Mouse (Mus musculus) urinary bladder, adult 2 months (tissue): ENCODE results near the gene Coq6. TPM values are rescaled to one million over a fixed set of nuclear protein-coding genes. Genes with fewer than 3 reads are reported as not detected.

Experiments
- DNase-seq: peaks from one replicate; pipeline ENCODE4 v3.0.0; 2022; ENCODE audit warnings: low spot score
- polyA plus RNA-seq: library from polyadenylated mRNA; depleted of rRNA; stranded (reverse); fragments of >200 nt; gene quantifications from 2 replicates; pipeline ENCODE4 v1.2.3, GENCODE M21; 2012; rRNA removed

Gene Coq6
- polyA plus RNA-seq, 1 experiment: 32.3 TPM

DNA sequence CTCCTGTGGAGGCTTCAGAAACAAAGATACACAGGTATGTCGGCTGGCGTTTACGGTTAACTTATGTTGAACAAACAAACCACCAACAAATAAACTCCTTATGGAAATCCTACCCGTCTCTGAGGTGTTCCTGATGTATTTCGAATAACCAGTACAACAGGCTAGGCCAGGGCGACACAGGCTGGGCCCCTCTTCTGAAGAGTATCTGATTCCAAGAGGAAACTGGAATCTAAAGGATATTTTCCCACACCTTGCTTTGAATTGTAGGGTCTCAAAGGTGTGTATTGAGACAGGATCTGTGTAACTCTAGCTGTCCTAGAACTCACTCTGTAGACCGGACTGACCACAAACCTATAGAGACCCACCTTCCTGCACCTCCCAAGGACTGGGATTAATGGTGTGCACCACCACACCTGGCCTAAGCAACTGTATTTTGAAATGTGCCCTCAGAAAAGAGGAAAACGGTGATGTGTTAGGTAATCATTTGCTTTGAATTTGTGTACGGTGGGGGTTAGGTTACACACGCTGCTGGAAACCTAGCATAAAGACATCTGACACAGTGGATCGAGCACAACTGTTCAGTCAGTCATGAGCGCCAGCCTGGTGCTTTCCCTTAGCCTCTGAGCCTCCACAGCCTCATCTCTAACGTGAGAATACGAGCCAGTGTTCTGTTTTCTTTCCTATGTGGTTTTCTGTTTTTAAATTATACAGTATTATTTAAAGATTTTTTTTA lies 35.7 kb downstream of the Coq6 start:
- DNase-seq: no peak

DNA sequence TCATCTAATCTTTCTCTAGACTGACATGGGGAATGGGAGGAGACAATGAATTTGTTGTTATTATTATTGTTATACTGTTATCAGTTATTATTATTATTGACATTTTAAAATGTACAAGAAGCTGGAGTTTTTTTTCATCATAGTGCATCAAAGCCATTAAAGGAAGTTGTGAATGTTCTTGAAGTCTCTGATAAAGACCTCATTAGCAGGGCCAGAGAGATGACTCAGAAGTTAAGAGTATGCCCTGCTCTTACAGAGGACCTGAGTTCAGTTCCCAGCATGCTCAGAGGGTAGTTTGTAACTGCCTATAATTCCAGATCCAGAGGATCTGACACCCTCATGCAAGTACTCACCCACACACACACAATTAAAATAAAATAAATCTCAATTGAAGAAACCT lies 36.2 kb downstream of the Coq6 start:
- DNase-seq: no peak

DNA sequence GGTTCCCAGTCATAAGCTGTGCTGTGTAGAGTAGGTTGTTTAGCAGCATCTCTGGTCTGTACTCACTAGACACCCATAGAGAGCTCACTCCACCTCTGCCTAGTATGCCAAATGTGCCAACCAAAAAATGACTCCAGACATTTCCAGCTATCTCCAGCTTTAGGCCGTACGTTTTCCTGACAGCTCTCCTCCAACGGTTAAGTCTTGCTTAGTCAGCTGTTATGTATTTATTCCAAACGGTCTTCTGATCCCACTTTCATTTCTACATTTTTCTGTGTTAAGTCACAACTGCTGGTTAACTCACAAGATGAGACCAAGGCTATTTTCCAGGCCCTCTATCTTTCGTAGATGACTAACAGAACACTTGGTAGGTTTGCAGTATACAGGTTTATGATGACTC lies 37.2 kb downstream of the Coq6 start:
- DNase-seq: no peak

DNA sequence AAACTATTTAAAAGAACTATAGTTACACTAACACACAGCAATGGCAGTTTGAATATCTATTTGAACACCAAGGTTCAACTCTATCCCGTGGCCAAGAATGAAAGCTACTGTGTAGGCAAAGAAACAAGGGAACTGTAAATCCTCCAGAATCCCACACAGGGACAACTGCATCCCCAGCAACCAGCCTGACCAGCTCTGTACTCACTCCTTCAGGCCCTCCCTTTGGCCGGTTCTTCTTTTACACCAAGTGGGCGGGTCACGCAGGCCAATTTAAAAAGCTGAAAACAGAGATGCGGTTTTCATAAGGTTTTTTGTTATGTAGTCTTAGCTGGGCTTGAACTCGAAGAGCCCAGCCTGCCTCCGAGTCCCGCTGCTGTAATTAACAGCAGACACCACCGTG lies 37.7 kb downstream of the Coq6 start:
- no peak for DNase-seq

DNA sequence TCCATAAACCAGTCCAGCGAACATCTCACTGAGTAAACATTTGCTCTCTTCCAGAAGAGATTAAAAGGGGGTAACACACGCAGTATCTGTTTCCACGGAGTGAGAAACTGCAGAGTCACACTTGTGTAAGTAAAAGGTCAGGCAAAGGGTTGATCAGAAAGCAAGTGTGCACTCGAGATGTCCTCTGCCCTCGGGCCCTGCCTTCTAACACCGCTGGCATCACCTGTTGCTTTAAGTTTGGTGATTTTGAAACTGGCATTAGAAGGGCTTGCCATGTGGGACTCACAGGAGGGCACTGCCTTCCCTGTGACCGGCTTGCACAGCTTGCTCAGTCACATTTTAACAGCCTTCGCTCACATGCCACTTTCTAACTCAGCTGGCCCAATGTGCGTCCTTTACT lies 38.2 kb downstream of the Coq6 start:
- no peak for DNase-seq

DNA sequence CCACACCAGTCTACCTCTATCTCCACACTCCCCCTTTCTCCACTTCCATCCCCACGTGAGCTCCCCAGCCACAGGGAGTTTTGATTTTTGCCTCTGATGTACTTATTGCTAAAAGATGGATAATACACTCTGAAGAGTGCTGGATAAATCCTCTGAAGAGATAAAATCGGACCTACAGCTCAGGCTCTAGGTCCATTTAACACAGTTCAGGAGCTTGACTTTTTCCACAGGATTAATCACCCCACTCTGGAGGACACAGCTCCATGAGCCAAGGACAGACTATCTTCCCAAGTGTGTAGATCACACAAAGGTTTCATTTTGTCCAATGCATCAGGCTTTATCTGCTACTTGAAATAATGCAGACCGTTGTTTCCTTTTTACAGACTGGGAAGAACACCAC lies 38.6 kb downstream of the Coq6 start:
- DNase-seq: no peak

DNA sequence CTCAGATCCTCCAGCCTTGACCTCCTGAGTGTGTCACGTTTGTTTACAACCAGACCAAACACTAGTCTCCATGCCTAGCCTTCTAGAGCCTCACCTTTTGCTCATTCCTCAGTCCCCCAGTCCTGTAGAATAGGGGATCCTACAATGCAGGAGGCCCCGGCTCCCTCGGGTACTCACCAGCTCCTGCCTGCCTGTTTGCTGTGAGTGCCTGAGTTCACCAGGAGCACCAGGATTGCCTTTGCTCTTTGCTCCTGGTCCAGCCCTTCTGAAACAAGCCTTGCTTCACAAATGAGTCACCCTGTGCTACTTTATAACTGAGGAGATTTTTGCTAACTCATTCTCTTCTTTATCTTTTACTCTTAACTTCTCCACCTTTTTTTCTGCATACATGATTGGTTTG lies 39.2 kb downstream of the Coq6 start:
- DNase-seq: no peak

DNA sequence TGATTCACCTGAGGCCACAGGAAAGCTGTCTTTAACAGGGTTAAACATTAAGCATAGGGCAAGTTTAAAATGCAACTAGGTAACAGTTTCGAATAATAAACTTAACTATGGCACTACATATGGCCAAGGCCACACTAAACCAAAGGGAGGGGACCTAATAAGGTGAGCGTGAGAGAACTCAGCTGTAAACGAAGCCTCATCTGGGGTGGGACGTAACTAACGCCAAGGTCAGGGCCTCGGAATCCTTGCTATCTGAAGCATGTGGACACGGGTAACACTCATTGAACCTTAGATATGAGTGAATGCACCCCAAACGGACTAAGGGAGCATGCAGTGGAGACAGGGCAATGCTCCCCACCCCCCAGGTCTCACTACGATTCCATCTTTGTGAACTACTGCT lies 41.5 kb downstream of the Coq6 start:
- DNase-seq: no peak

DNA sequence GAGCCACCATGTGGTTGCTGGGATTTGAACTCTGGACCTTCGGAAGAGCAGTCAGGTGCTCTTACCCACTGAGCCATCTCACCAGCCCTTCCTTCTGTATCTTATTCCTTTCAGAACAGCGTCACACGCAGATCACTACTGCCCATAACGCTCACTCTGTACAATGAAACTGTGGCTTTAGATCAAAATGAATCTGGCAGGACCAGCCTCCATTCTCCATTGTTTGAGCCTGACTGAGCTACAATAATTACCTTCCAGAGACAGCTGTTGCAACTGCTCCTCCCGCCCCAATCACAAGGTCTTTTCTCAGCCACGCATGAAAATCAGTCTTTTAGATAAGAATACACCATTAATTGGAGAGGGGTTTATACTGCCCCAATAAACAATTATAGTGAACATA lies 43.1 kb downstream of the Coq6 start:
- no peak for DNase-seq

DNA sequence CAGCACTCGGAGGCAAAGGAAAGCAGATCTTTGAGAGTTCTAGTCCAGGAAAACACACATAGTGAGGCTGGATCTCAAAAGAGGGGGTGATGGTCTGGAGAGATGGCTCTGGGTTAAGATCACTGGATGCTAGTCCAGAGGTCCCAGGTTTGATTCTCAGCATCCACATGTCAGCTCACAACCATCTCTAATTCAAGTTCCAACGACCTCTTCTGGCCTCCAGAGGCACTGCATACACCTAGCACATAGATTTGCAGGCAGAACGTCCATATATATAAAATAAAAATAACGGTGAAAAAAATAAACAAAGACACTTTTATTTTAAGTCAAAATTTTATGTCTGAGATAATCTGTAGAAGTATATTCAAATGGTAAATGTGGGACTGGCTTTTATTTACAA lies 45.8 kb downstream of the Coq6 start:
- DNase-seq: no peak

DNA sequence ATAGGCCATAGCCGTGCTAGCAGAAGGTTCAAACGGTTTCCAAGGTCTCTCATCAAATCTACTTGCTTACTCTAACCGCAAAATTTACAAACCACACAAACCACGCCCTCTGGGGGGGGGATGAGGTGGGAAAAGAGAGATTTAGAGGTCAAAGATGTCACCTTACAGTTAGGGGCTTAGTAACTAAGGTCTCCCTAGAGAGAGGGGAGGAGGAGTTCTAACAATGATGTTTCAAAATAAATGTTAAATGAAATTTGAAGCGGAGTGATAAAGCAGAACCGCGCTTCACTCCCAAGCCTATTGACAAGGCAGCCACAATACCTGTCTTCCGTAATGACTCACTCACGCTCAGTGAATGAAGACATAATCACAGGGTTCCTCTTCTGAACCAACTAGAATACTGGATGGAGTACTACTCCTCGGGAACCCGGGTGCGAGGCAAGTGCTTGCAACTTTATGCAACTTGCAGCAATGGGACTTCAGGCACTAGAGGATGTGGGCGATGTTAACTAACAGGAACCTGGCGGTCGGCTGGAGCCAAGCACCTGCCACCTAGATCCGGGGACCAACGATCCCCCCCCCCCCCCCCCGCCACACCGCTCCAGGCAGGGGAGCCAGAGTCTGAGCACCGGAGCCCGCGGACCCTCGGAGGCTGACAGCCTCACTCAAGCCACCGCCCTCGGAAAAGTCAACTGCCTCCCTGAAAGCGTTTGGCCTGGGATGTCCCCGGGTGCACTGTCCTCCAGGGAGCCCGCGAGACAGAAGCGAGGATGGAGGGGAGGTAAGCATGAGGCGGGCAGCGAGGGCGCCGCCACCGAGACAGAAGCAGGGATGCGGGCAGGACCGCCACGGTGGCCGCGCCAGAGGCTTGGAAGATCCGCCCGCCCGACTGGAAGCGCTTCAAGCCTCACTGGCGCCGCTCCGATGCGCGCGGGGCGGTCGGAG lies 46.7 kb downstream of the Coq6 start:
- DNase-seq: no peak

DNA sequence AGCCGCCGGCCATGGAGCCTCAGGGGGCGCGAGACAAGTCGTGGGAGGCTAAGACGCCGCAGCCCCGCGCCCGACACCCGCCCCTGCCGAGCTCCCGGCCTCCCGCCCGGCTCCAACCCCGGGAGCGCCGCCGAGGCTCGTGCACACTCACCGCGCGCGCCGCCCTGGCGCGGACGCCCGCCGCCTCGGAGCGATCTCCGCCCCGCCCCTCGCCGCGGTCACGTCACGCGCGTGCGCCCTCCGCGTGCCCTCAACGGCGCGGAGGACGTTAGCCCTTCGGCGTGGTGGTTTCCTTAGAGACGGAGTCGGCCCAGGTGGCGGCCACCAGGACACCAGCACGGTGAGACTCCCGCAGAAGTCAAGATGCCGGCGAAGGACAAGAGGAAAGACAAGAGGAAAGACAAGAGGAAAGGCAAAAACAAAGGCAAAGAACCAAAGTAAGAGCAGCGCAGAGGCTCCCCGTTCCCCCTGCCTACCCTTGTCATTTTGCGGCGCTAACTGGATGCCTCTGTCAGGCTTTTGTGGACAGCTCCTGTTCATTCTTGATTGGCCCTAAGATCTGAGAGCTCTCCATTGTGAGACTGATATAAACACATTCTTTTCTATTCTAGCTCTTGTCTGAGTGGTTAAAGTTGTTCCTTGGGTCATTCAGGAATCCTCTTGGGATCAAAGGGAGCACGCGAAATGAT lies 47.5 kb downstream of the Coq6 start, which contains the start of the genes Entpd5 and Bbof1:
Gene Entpd5, minus strand, starts transcription at position 211 of the 689 bp plus-strand sequence.
Gene Bbof1, plus strand, starts transcription at position 253 of the 689 bp plus-strand sequence.
- peak; percentile 88 for DNase-seq

DNA sequence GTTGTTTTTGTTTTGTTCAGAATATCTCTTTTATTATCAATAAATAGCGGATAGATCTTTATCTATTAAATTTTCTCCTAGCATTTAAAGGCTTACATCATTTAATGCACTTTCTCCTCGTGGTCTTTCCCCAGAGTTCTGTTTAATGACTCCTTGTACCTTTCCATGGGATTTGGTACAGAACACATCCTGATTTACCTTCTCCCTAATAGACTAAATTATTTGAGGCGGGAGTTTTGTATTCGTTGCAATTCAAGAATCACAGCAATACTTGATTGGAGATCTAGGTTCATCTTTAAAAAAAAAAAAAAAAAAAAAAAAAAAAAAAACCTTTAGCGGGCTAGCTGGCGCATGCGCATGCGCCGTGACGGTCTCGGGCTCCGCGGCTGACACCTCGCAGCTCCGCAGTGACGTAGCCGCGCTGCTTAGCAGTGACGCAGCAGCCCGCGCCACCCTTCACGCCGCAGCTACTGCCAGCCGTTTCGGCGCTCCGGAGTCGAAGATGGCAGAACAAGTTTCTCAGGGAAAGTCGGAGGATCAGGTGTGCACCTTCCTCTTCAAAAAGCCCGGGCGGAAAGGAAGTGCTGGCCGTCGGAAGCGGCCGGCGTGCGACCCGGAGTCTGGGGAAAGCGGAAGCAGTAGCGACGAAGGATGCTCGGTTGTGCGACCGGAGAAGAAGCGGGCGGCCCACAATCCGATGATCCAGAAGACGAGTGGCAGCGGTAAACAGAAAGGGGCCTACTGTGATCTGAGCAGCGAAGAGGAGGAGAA lies 55.6 kb downstream of the Coq6 start, which contains the start of gene Rnf113a2:
Gene Rnf113a2, plus strand, starts transcription at position 363 of the 771 bp plus-strand sequence.
- peak; percentile 77 for DNase-seq

DNA sequence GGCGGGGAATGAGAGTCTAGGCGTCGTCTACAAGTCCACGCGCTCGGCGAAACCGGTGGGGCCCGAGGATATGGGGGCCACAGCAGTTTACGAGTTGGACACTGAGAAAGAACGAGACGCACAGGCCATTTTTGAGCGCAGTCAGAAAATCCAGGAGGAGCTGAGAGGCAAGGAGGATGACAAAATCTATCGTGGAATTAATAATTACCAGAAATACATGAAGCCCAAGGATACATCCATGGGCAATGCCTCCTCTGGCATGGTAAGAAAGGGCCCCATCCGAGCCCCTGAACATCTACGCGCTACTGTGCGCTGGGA lies 56.1 kb downstream of the Coq6 start:
- no peak for DNase-seq

Other genes with a start within 250 kb of the Coq6 start
- 7.7 and 10.0 TPM in 2 replicates for gene Dnal1, start 247.3 kb upstream of the Coq6 start, polyA plus RNA-seq
- 0.19 and 0.34 TPM in 2 replicates for gene Pnma1, start 213.2 kb upstream of the Coq6 start, polyA plus RNA-seq
- gene Elmsan1, start 142.8 kb upstream of the Coq6 start, polyA plus RNA-seq: 11.9 and 16.0 TPM in 2 replicates
- 33.6 and 38.6 TPM in 2 replicates for gene Ptgr2, start 76.4 kb upstream of the Coq6 start, polyA plus RNA-seq
- gene Zfp410, start 44.8 kb upstream of the Coq6 start, polyA plus RNA-seq: 35.1 and 40.5 TPM in 2 replicates
- 4.2 and 4.4 TPM in 2 replicates for gene Fam161b, start 176 bp downstream of the Coq6 start, polyA plus RNA-seq
- gene Entpd5, start 47.4 kb downstream of the Coq6 start, polyA plus RNA-seq: 64.4 and 71.3 TPM in 2 replicates
- 1.8 and 2.3 TPM in 2 replicates for gene Bbof1, start 47.4 kb downstream of the Coq6 start, polyA plus RNA-seq
- gene Rnf113a2, start 55.5 kb downstream of the Coq6 start, polyA plus RNA-seq: 20.2 and 22.3 TPM in 2 replicates
- gene Aldh6a1, start 89.3 kb downstream of the Coq6 start, polyA plus RNA-seq: 76.3 and 78.6 TPM in 2 replicates
- 16.4 and 17.0 TPM in 2 replicates for gene Lin52, start 89.8 kb downstream of the Coq6 start, polyA plus RNA-seq
- gene Vsx2, start 208.1 kb downstream of the Coq6 start, polyA plus RNA-seq: 0.01 TPM in 1 of 2 replicates, not detected in the other